Mouse (Mus musculus) ovary, postnatal 10 days (tissue): ENCODE data around the gene Myo16.

Experiments used
- DNase-seq: peaks from one replicate; pipeline ENCODE4 v3.0.0; 2022; ENCODE audit warnings: low spot score

Gene Myo16

GRCm38 (mm10) chr8:10413881-10414280 lies 260.2 kb downstream of the Myo16 start:
- no peak for DNase-seq

- DNase-seq: peak; percentile 28
Observed at GRCm38 (mm10) chr8:10414684-10415212, 261.0 kb downstream of the Myo16 start.

- no peak for DNase-seq
Observed at GRCm38 (mm10) chr8:10415288-10415687, 261.6 kb downstream of the Myo16 start.

GRCm38 (mm10) chr8:10415885-10416284 lies 262.2 kb downstream of the Myo16 start:
- no peak for DNase-seq

GRCm38 (mm10) chr8:10416806-10417205 lies 263.1 kb downstream of the Myo16 start:
- no peak for DNase-seq

GRCm38 (mm10) chr8:10417281-10417680 lies 263.6 kb downstream of the Myo16 start:
- DNase-seq: no peak

- DNase-seq: no peak
Observed at GRCm38 (mm10) chr8:10418013-10418412, 264.3 kb downstream of the Myo16 start.

- DNase-seq: no peak
Observed at GRCm38 (mm10) chr8:10418971-10419370, 265.3 kb downstream of the Myo16 start.

GRCm38 (mm10) chr8:10419726-10420125 lies 266.0 kb downstream of the Myo16 start:
- DNase-seq: no peak

- no peak for DNase-seq
Observed at GRCm38 (mm10) chr8:10420551-10420950, 266.8 kb downstream of the Myo16 start.

GRCm38 (mm10) chr8:10421516-10422090 lies 267.9 kb downstream of the Myo16 start:
- no peak for DNase-seq

GRCm38 (mm10) chr8:10435492-10435891 lies 281.8 kb downstream of the Myo16 start:
- DNase-seq: no peak

- DNase-seq: peak; percentile 21
Observed at GRCm38 (mm10) chr8:10438772-10439171, 285.1 kb downstream of the Myo16 start.

GRCm38 (mm10) chr8:10439595-10440453 lies 286.1 kb downstream of the Myo16 start:
- no peak for DNase-seq

- no peak for DNase-seq
Observed at GRCm38 (mm10) chr8:10442562-10442961, 288.9 kb downstream of the Myo16 start.

GRCm38 (mm10) chr8:10445011-10445410 lies 291.3 kb downstream of the Myo16 start:
- DNase-seq: no peak

GRCm38 (mm10) chr8:10448545-10448944 lies 294.8 kb downstream of the Myo16 start:
- DNase-seq: no peak

- DNase-seq: no peak
Observed at GRCm38 (mm10) chr8:10453046-10453445, 299.3 kb downstream of the Myo16 start.

GRCm38 (mm10) chr8:10458151-10458649 lies 304.5 kb downstream of the Myo16 start:
- no peak for DNase-seq

- no peak for DNase-seq
Observed at GRCm38 (mm10) chr8:10462271-10462670, 308.6 kb downstream of the Myo16 start.

GRCm38 (mm10) chr8:10468490-10468889 lies 314.8 kb downstream of the Myo16 start:
- DNase-seq: no peak

GRCm38 (mm10) chr8:10469658-10470057 lies 315.9 kb downstream of the Myo16 start:
- DNase-seq: no peak

GRCm38 (mm10) chr8:10470280-10470679 lies 316.6 kb downstream of the Myo16 start:
- DNase-seq: no peak
